Mouse (Mus musculus) 3T3-L1 (cell line): Measurements from ENCODE around the gene Me3.

Experiments used
- DNase-seq: peaks from one replicate; pipeline ENCODE4 v3.0.0-alpha.2; 2015; ENCODE audit warnings: low read depth, low spot score

Gene Me3

GRCm38 (mm10) chr7:89728393-89728792 is 96.2 kb downstream of the Me3 start:
- DNase-seq: peak; percentile 31

- DNase-seq: no peak
Observed at GRCm38 (mm10) chr7:89730514-89730913, 98.3 kb downstream of the Me3 start.

GRCm38 (mm10) chr7:89731115-89731514 is 98.9 kb downstream of the Me3 start:
- peak; percentile 22 for DNase-seq

- DNase-seq: peak; percentile 83
Observed at GRCm38 (mm10) chr7:89748415-89748814, 116.2 kb downstream of the Me3 start.

- DNase-seq: no peak
Observed at GRCm38 (mm10) chr7:89749183-89749582, 117.0 kb downstream of the Me3 start.

- no peak for DNase-seq
Observed at GRCm38 (mm10) chr7:89766678-89767508, 134.7 kb downstream of the Me3 start.

- DNase-seq: peak; percentile 58
Observed at GRCm38 (mm10) chr7:89769106-89769896, 137.1 kb downstream of the Me3 start.

GRCm38 (mm10) chr7:89770021-89770420 is 137.8 kb downstream of the Me3 start:
- peak; percentile 39 for DNase-seq

- DNase-seq: no peak
Observed at GRCm38 (mm10) chr7:89772906-89773305, 140.7 kb downstream of the Me3 start.

- no peak for DNase-seq
Observed at GRCm38 (mm10) chr7:89773352-89773921, 141.2 kb downstream of the Me3 start.

GRCm38 (mm10) chr7:89773926-89774325 is 141.7 kb downstream of the Me3 start:
- DNase-seq: peak; percentile 57

GRCm38 (mm10) chr7:89775848-89776247 is 143.7 kb downstream of the Me3 start:
- DNase-seq: no peak

- no peak for DNase-seq
Observed at GRCm38 (mm10) chr7:89781391-89781790, 149.2 kb downstream of the Me3 start.

GRCm38 (mm10) chr7:89787735-89788134 is 155.5 kb downstream of the Me3 start:
- DNase-seq: no peak

GRCm38 (mm10) chr7:89792576-89792975 is 160.4 kb downstream of the Me3 start:
- DNase-seq: no peak

- DNase-seq: no peak
Observed at GRCm38 (mm10) chr7:89795366-89795765, 163.2 kb downstream of the Me3 start.

GRCm38 (mm10) chr7:89796351-89796801 is 164.2 kb downstream of the Me3 start:
- no peak for DNase-seq

- peak; percentile 44 for DNase-seq
Observed at GRCm38 (mm10) chr7:89798358-89799020, 166.3 kb downstream of the Me3 start.

GRCm38 (mm10) chr7:89802447-89802846 is 170.3 kb downstream of the Me3 start:
- no peak for DNase-seq

- DNase-seq: no peak
Observed at GRCm38 (mm10) chr7:89803966-89804365, 171.8 kb downstream of the Me3 start.

- peak; percentile 83 for DNase-seq
Observed at GRCm38 (mm10) chr7:89809400-89809799, 177.2 kb downstream of the Me3 start.
